Mouse (Mus musculus) lung, postnatal 36 days (tissue): Measurements from ENCODE around the gene Babam1.

Experiments
- DNase-seq: peaks from one replicate; pipeline ENCODE4 v3.0.0; 2022; ENCODE audit warnings: mixed read lengths

The Babam1 gene

DNA sequence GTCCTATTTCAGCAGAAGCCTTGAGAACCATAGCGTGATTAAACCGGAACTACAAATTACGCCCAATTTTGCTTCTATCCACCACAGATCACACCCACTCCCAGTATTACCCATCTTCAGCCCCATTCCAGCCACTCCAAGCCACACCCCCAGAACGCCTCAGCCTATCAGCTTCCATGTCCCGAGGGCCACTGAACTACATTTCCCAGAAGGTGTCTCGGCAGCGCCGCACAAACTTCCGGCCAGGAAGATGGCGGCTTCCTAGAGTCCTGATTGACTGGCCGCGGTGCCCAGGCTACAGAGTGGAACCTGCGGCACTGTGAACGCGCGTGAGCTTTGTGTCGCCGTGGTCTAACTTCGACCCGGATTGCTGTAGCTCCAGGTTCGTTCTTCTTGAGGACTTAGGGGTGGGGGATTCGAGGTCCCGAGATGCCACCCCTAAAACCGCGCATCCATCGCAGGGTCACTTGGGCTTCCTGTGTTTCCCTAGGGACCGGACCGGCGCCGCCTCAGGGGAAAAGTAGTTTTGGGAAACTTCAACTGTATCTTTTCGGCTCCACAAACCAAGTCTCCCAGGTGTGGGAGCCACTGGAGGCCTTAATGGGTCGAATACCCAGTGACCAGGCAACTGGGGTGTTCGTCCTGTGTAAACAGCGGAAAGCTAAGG, at the start of gene Babam1:
Babam1 (plus strand) TSS at position 223 of the 667 bp plus-strand sequence.
- DNase-seq = peak; percentile 98

GRCm38 (mm10) chr8:71351117-71351516, 45.5 kb upstream of the Babam1 start:
- no peak for DNase-seq

DNA sequence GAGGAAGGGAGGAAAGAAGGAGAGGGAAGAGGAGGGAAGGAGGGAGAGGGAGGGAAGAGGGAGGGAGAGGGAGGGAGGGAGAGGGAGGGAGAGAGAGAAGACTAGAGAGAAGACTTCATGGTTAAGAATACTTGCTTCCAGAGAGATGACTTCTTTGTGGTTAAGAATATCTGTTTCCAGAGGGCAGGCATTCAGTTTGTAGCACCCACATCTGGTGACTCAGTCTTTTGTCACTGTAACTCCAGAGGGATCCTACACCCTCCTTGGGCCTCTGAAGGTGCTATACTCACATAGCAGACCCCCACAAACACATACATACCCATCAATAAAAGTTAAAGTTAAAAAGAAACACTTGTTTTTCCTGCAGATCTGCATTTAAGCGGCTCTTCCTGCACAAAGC, 45.1 kb upstream of the Babam1 start:
- DNase-seq = no peak

DNA sequence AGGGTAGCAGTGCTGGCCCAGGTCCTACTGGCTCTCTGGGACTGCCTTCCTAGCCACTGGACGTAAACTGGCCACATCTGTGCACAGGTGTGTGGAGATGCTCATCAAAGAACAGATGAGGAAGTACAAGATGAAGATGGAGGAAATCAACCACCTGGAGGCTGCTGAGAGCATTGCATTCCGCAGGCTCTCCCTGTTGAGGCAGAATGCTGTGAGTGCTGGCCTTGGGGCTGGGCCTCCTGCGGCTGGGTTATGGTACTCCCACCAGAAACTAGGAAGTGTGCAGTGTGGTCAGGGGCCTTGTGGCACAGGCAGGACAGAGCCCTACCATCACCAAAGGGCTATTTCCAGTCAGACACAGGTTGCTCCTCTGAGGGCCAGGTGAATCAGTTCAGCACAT, 38.6 kb upstream of the Babam1 start:
- no peak for DNase-seq

DNA sequence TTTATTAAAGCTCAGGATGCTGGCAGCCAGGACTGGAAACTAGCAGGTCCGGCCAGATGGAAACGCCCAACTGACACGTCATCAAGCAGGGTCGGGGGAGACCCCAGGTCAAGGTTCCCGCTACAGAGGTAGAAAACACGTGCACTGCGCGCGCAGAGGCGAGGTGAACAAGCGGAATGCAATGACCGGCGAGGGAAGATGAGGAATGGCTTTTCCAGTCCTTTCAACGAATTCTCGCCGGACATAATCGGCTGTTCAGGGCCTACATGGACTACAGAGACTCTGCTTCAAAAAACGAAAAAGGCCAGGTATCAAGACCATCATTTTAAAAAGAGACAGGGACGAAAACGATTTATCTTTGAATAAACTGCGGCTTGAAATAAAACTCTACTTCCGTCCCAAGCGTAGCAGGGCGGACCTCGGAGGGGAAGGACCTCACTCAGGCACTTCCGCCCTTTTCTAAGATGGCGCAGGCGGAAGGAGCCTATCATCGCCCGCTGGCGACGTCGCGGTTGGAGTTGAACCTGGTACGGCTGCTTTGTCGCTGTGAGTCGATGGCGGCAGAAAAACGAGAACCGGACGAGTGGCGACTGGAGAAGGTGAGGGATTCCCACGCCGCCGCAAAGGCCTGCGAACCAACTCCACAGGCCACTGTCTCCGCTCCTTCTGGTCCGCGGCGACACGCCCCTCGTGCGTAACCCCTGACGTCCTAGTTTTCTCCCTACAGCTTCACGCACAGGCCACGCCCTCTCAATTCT, 29.7 kb upstream of the Babam1 start, which contains the start of gene Use1:
Use1 (plus strand) TSS at position 78 of the 758 bp plus-strand sequence.
- DNase-seq = peak; percentile 97

DNA sequence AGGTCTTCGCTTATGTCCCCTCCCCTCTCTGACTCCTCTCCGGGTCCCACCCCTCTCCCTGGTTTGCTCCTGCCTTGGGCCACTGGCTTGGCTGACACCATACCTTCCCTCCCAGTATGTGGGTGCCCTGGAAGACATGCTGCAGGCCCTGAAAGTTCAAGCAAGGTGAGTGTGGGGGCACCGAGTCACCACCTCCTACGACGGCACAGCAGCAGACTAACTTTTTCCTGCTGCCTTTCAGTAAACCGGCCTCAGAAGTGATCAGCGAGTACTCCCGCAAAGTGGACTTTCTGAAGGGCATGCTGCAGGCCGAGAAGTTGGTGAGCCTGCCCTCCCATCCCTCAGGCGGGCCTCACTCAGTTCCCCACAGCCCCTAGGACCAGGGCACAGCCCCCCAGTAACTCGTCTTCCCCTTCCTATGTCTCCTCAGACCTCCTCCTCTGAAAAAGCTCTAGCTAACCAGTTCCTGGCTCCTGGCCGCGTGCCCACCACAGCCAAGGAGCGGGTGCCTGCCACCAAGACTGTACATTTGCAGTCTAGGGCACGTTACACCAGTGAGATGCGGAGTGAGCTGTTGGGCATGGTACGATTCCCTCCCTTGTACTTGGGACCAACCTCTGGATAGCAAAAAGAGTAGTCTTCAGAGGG, 29.0 kb upstream of the Babam1 start:
- DNase-seq = no peak

DNA sequence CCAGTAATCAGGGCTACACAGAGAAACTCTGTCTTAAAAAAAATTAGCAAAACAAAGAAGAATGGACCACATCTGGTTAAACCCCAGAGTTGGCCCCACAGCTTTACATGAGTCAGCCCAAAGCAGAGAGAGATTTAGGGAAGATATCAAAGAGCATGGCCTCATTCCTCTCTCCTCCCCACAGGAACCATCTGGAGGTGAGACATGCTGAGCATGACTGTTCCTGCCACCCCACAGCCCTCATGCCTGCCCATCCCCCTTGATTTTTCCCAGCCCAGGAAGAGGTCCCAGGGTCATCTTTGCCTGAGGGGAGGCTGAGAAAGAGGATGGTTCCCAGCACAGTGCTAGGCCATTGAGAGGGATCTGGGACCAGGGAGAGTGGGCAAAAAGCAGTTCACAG, 28.3 kb upstream of the Babam1 start:
- no peak for DNase-seq

DNA sequence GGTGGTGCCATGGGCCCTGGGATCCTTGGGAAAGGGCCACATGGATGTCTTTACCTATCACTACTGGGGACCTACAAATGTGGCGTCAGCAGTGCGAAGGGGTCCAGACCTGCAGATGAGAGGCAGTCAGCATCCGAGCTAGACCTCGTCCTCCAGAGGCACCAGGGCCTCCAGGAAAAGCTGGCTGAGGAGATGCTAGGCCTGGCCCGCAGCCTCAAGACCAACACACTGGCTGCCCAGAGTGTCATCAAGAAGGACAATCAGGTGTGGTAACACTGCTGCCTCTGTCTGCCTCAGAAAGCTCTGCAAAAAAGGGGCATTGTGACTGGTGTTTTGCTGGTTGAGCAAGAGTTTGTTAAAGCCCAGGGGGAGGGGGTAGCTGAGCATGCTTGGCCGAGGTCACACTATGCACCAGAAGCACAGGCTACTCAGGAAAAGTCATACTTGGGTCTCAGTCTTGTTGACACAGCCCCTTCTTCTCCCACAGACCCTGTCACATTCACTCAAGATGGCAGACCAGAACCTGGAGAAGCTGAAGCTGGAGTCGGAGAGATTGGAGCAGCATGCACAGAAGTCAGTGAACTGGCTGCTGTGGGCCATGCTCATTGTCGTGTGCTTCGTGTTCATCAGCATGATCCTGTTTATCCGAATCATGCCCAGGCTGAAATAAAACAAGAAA, 27.5 kb upstream of the Babam1 start:
- no peak for DNase-seq

- DNase-seq = no peak
These were observed 25.9 kb upstream of the Babam1 start for GRCm38 (mm10) chr8:71370711-71371235.

DNA sequence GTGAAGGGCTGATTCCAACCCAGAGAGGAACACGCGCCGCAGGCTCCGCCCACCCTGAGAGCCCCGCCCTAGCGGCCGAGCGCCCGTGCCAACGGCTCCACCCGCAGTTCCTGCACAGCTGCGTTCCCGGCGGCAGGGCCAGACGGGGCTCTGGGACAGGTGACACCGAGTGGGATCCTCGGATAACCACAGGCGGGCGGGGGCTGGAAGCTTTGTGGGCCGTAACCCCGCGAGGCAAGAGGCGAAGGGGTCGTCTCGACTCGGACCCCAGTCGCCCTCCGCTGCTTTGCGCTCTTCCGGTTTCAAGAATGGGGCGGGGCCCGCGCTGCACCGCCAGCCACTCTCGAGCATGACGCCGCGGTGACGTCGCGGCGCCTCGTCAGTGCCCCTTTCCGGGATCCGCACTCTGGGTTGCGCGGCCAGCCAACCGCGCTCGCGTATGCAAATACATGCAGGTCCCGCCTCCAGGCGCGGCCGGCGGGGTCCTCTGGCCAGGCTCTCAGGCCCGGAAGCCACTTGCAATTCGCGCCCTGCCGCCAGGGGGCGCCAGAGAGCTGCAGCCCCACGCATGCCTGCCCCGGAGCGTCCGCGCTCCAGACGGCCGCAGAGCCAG, 25.3 kb upstream of the Babam1 start, which contains the start of gene Ocel1:
Ocel1 (plus strand) TSS at position 63 of the 613 bp plus-strand sequence.
- peak; percentile 99 for DNase-seq

- DNase-seq = no peak
These were observed 24.2 kb upstream of the Babam1 start for GRCm38 (mm10) chr8:71372427-71372826.

- no peak for DNase-seq
These were observed 23.7 kb upstream of the Babam1 start for GRCm38 (mm10) chr8:71373000-71373399.

GRCm38 (mm10) chr8:71374616-71375206, 21.9 kb upstream of the Babam1 start:
- DNase-seq = peak; percentile 43

DNA sequence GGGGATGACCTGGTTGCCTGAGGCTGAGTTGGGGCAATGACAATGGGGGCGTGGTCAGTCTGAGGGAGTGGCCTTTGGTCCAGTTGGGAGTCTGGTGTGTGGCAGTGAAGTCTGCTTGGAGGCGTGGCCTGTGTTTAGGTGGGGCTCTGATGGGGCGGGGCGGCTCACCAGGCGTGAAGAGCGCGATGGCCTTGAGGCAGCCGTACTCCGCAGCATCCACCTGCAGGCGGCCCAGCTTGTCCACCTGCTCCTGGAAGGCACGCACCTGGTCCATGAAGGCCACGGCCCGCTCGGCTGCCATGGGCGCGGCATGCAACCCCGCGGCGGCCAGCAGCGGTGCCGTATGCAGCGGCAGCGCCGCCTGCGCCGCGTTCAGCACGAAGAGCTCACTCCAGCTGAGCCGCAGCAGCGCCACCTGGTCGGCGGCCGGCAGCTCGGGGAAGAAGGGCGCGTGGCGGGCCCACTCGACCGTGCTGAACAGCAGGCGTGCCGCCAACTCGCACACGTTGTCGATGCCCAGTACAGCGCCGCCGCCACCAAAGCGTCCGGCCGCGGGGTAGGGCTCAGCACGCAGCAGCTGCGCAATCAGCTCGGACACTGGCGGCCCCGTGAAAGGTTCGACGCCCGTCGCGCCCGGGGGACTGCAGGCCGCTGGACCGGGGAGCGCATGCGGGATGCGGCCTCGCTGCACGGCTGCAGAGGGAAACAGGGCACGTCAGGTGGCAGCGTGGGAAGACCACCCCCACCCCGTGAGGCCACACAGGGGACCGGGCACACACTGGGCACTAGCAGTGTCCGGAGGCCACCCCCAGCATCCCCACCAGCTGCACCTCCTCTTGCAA, 20.9 kb upstream of the Babam1 start:
- DNase-seq = peak; percentile 85

DNA sequence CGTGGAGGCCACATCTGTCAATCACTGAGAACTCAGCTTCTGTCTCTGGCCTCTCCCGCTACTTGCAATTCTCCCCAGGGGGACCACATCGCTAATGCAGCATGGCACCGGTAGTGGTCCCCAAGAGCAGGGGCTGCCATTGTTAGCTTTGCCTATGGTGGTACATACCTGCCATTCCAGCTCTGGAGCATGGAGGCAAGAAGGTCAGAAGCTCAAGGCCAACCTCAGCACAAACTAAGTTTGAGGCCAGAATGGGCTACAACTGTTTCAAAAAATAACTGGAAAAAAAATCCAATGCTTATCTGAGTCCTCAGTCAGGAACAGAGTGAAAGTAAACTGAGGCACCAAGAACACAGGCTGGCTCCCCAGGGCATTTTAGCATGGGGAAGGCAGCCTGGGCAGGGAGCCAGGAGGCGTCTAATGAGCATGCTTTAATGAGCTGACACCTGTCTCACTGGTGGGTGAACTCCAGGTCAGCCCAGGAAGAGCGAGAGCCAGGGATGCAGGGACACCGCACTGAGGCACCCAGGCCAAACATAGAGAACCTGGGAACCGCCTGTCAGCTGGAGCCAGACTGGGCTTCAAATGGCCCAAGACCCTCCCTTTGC, 20.1 kb upstream of the Babam1 start:
- no peak for DNase-seq

DNA sequence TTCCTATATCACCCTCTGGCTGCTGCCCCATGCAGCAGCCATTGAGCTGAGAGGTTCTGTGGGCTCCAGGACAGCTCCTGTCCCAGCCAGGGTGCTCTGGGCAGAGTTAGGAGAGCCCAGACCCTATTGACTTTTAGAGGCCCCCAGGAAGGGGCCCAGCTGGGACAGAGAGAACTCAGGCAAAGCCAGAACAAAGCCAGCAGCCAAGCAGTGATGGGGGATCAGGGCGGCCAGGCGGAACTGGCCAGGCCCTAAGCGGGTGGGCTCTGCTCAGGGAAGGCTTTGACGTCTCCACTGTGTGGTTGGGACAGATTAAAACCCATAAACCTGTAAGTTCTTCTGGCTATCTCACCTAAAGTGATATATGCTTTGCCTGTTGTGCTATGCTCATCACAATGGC, 17.7 kb upstream of the Babam1 start:
- no peak for DNase-seq

- no peak for DNase-seq
These were observed 17.1 kb upstream of the Babam1 start for GRCm38 (mm10) chr8:71379512-71380075.

DNA sequence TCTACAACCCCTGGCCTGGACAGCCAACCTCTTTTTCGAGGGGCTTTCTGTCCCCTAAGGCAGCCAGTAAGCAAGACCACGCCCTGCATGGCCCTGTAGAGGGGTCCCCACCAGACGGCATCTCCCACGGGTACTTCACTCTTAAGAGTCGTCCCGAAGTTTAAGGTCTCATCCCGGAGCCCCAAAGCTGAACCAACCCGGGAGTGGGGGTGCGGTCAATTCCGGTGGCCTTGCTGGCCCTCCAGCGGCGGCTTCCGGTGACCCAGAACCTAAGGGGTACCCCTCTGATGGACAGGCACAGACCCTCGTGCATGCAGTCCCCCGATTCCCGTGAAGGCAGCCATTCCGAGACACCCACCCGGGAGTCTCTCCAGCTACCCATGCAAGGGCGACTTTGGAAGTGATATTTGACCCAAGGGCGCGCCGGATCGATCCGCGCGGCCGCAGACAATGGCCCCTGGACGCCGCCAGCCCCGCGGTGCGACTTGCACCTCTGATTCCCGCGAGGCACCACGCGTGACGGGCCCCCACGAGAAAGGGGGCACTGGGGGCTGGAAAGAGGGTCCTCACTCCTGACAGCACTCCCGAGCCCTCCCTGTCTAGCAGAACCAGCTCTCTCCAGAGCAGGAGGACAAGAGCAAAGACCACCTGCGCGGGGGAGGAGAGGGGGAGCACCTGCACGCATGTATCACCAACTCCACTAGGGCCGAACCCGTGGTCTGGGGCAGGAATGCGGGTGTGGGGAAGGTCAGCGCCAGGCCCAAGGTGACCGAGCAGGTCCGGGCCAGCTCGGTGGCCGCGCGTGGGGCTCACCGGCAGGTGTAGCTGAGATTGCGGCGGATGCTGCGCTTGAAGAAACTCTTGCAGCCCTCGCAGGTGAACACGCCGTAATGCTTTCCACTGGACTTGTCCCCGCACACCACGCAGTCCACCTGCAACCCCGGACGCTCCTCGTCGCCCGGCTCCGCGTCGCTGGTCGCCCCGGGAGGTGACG, 16.2 kb upstream of the Babam1 start:
- DNase-seq = peak; percentile 39

DNA sequence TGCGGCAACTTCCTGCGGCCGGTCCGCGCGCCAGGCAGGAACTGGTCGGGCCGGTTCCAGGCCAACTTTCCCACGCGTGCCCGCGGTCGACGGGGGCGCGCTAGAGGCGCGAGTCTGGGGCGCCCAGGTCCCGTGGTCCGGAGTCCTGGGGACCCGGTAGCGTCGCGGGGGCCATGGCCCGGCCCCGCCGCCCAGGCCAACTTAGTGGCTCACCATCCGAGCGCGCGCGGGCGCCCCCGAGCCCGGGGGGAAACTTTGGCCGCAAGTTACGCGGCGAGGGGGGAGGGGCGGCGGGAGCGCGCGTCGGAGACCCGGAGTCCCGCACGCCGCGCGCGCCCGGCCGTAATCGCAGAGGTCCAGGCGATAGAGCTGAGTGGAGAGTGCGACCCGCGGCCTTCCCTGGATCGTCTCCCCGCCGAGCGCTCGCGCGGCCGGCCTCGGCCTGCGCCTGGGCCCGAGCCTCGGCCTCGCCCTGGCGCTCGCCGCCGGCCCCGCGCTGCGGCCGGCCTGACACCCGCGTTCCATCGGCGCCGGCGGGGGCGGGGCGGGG, 15.2 kb upstream of the Babam1 start, which contains the start of gene Nr2f6:
Nr2f6 (minus strand) TSS at position 540 of the 550 bp plus-strand sequence.
- peak; percentile 80 for DNase-seq
